Mouse (Mus musculus): ENCODE data around the gene Hddc3. TPM values are rescaled to one million over a fixed set of nuclear protein-coding genes. Genes with fewer than 3 reads are reported as not detected.

Gene Hddc3
- polyA plus RNA-seq, 1 experiment = 24.9 TPM

DNA sequence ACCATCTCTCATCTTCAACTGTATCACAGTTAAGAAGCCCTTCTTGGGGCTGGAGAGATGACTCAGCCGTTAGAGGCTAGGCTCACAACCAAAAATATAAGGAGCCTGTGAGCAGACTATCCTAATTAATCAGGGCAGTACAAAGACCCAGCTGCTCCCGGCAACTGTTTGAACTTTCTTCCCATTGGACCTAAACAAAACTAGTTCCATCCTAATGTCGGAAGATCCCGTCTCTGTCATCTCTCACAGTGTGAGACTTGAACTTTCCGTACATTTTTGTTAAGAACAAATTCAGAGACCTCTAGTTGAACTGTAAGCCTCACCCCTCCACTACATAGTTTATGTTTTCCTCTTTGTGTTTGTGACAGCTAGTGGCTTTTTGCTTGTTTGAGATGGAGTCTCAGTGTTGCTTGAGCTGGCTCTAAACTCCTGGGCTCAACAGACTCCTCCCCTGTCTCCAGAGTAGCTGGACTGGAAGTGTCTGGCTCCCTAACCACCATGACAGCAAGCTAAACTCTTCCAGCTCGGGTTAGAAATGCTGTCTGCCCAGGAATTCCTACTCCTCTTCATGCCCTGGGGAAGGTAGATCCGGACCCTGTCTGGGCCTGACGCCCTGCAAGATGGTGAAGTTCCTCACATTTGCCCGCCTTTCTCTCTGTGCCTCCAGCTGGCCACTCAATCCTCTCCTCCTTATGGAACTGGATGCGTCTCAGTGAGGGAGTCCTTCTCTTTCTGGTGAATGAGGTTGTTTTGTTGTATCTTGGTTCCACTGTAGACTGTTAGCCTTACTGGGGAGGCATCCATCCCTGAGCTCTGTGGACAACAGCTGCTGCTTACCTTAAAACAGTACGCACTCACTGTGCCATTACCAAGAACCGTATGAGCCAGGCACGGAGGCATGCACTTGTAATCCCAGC is 5.0 kb downstream of the Hddc3 start:
- TF ChIP-seq POLR2A (IDR thresholded peaks at IDR 0.05; ENCODE audit: control insufficient read depth, extremely low read depth, insufficient read depth, low read length, poor library complexity) (no peak), CTCF (IDR thresholded peaks at IDR 0.05; ENCODE audit: borderline replicate concordance, control insufficient read depth, extremely low read depth, insufficient read depth, low read length, poor library complexity) (no peak)
- Histone ChIP-seq H3K4me3 (ENCODE audit: control insufficient read depth, insufficient read depth, low read length) (no peak overlapping the region), H3K27me3 (ENCODE audit: control insufficient read depth, insufficient read depth, low read length) (no peaks in the 10 kb centered on the region), H3K36me3 (ENCODE audit: control insufficient read depth, insufficient read depth, low read length) (peaks cover 18% of the 10 kb centered on the region), H3K4me1 (replicated peaks; ENCODE audit: control insufficient read depth, insufficient read depth, low read length) (peaks cover 5% of the 10 kb centered on the region; the same call in 1 of the 2 replicates), H3K27ac (ENCODE audit: control insufficient read depth, insufficient read depth, low read length) (no peak overlapping the region)
- no peak for DNase-seq
- WGBS = 92% methylated on average over 13 of the region's 13 CpGs

GRCm38 (mm10) chr7:80350808-80351207 is 7.9 kb downstream of the Hddc3 start:
- Histone ChIP-seq H3K27ac (ENCODE audit: control insufficient read depth, insufficient read depth, low read length) (no peak overlapping the region), H3K36me3 (ENCODE audit: control insufficient read depth, insufficient read depth, low read length) (peaks cover 26% of the 10 kb centered on the region), H3K4me3 (ENCODE audit: control insufficient read depth, insufficient read depth, low read length) (no peak overlapping the region), H3K27me3 (ENCODE audit: control insufficient read depth, insufficient read depth, low read length) (no peaks in the 10 kb centered on the region), H3K4me1 (replicated peaks; ENCODE audit: control insufficient read depth, insufficient read depth, low read length) (no peaks in the 10 kb centered on the region)
- no peak for DNase-seq
- TF ChIP-seq CTCF (IDR thresholded peaks at IDR 0.05; ENCODE audit: borderline replicate concordance, control insufficient read depth, extremely low read depth, insufficient read depth, low read length, poor library complexity) = no peak
- TF ChIP-seq POLR2A (IDR thresholded peaks at IDR 0.05; ENCODE audit: control insufficient read depth, extremely low read depth, insufficient read depth, low read length, poor library complexity) = no peak
- 95% methylated on average over 2 of the region's 2 CpGs for WGBS

- Histone ChIP-seq H3K27me3 (ENCODE audit: control insufficient read depth, insufficient read depth, low read length) (no peaks in the 10 kb centered on the region), H3K27ac (ENCODE audit: control insufficient read depth, insufficient read depth, low read length) (no peak overlapping the region), H3K36me3 (ENCODE audit: control insufficient read depth, insufficient read depth, low read length) (peaks cover 28% of the 10 kb centered on the region), H3K4me3 (ENCODE audit: control insufficient read depth, insufficient read depth, low read length) (no peak overlapping the region), H3K4me1 (replicated peaks; ENCODE audit: control insufficient read depth, insufficient read depth, low read length) (no peaks in the 10 kb centered on the region)
- no peak for DNase-seq
- WGBS = 97% methylated on average over 8 of the region's 8 CpGs
- TF ChIP-seq CTCF (IDR thresholded peaks at IDR 0.05; ENCODE audit: borderline replicate concordance, control insufficient read depth, extremely low read depth, insufficient read depth, low read length, poor library complexity) = no peak
- TF ChIP-seq POLR2A (IDR thresholded peaks at IDR 0.05; ENCODE audit: control insufficient read depth, extremely low read depth, insufficient read depth, low read length, poor library complexity) = no peak
Observed at GRCm38 (mm10) chr7:80352920-80353319, 10.0 kb downstream of the Hddc3 start.

GRCm38 (mm10) chr7:80356351-80356750 is 13.4 kb downstream of the Hddc3 start:
- no peaks in the 10 kb centered on the region for H3K27me3 ChIP-seq (ENCODE audit: control insufficient read depth, insufficient read depth, low read length)
- no peaks in the 10 kb centered on the region for H3K4me1 ChIP-seq (replicated peaks; ENCODE audit: control insufficient read depth, insufficient read depth, low read length)
- no peak for TF ChIP-seq CTCF (IDR thresholded peaks at IDR 0.05; ENCODE audit: borderline replicate concordance, control insufficient read depth, extremely low read depth, insufficient read depth, low read length, poor library complexity)
- 93% methylated on average over 13 of the region's 13 CpGs for WGBS
- no peak overlapping the region for H3K27ac ChIP-seq (ENCODE audit: control insufficient read depth, insufficient read depth, low read length)
- H3K36me3 ChIP-seq (ENCODE audit: control insufficient read depth, insufficient read depth, low read length) = peaks cover 38% of the 10 kb centered on the region
- H3K4me3 ChIP-seq (ENCODE audit: control insufficient read depth, insufficient read depth, low read length) = no peak overlapping the region
- no peak for DNase-seq

DNA sequence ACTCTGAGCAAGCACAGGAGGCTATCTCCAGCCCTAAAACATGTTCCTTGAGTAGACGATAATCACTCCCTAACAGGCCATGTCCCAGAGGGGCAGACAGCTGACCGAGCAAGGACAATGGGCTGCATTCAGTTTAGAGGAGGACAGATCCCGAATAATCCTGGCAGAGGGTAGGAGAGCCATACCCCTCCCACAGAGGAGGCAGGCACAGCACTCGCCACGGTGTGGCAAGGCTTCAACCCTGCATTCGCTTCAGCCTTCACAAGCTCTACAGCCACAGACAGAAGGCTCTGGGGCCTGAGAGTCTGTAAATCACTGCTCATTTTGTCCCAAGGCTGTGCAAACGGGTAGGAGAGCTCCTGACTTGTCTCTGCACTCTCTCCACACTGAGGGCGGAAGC is 14.3 kb downstream of the Hddc3 start:
- no peaks in the 10 kb centered on the region for H3K27me3 ChIP-seq (ENCODE audit: control insufficient read depth, insufficient read depth, low read length)
- DNase-seq = no peak
- TF ChIP-seq CTCF (IDR thresholded peaks at IDR 0.05; ENCODE audit: borderline replicate concordance, control insufficient read depth, extremely low read depth, insufficient read depth, low read length, poor library complexity) (no peak), POLR2A (IDR thresholded peaks at IDR 0.05; ENCODE audit: control insufficient read depth, extremely low read depth, insufficient read depth, low read length, poor library complexity) (no peak)
- no peaks in the 10 kb centered on the region for H3K4me1 ChIP-seq (replicated peaks; ENCODE audit: control insufficient read depth, insufficient read depth, low read length)
- peaks cover 42% of the 10 kb centered on the region for H3K36me3 ChIP-seq (ENCODE audit: control insufficient read depth, insufficient read depth, low read length)
- H3K27ac ChIP-seq (ENCODE audit: control insufficient read depth, insufficient read depth, low read length) = no peak overlapping the region
- H3K4me3 ChIP-seq (ENCODE audit: control insufficient read depth, insufficient read depth, low read length) = no peak overlapping the region
- whole genome bisulfite sequencing = 92% methylated on average over 8 of the region's 8 CpGs

GRCm38 (mm10) chr7:80358039-80358438 is 15.1 kb downstream of the Hddc3 start:
- DNase-seq = no peak
- H3K27me3 ChIP-seq (ENCODE audit: control insufficient read depth, insufficient read depth, low read length) = no peaks in the 10 kb centered on the region
- no peak overlapping the region for H3K4me3 ChIP-seq (ENCODE audit: control insufficient read depth, insufficient read depth, low read length)
- TF ChIP-seq POLR2A (IDR thresholded peaks at IDR 0.05; ENCODE audit: control insufficient read depth, extremely low read depth, insufficient read depth, low read length, poor library complexity) (no peak), CTCF (IDR thresholded peaks at IDR 0.05; ENCODE audit: borderline replicate concordance, control insufficient read depth, extremely low read depth, insufficient read depth, low read length, poor library complexity) (no peak)
- no peaks in the 10 kb centered on the region for H3K4me1 ChIP-seq (replicated peaks; ENCODE audit: control insufficient read depth, insufficient read depth, low read length)
- WGBS = 92% methylated on average over 4 of the region's 4 CpGs
- H3K27ac ChIP-seq (ENCODE audit: control insufficient read depth, insufficient read depth, low read length) = no peak overlapping the region
- H3K36me3 ChIP-seq (ENCODE audit: control insufficient read depth, insufficient read depth, low read length) = peaks cover 47% of the 10 kb centered on the region

Measured in thymus, adult 2 months (tissue).